Mouse (Mus musculus) liver, adult 2 months (tissue): ENCODE data around the gene Prlr. TPM values are rescaled to one million over a fixed set of nuclear protein-coding genes. Genes with fewer than 3 reads are reported as not detected.

Experiments used
- DNase-seq: peaks from one replicate; pipeline ENCODE4 v3.0.0-alpha.2; 2011; ENCODE audit warnings: low read depth, low spot score; ENCODE audit errors: extremely low read depth
- H3K27ac ChIP-seq: fragments of 200-500 bp; replicated peaks from 2 replicates; pipeline ENCODE4 v1.5.1; 2012; ENCODE audit warnings: low read depth, mild to moderate bottlenecking, control low read depth, inconsistent platforms, low read length; ENCODE audit not compliant: insufficient read depth
- H3K27me3 ChIP-seq: fragments of 200-500 bp; 2 replicates; pipeline ENCODE4 v1.6.1; 2012; ENCODE audit warnings: mild to moderate bottlenecking, moderate library complexity, low read length, inconsistent platforms; ENCODE audit not compliant: control insufficient read depth, insufficient read depth
- H3K36me3 ChIP-seq: fragments of 200-500 bp; 2 replicates; pipeline ENCODE4 v1.6.1; 2012; ENCODE audit warnings: low read length, inconsistent platforms; ENCODE audit not compliant: control insufficient read depth, insufficient read depth
- H3K4me1 ChIP-seq: fragments of 200-500 bp; 2 replicates; pipeline ENCODE4 v1.6.1; 2011; ENCODE audit warnings: low read length; ENCODE audit not compliant: control insufficient read depth, insufficient read depth
- H3K4me3 ChIP-seq: fragments of 200-500 bp; 2 replicates; pipeline ENCODE4 v1.5.1; 2011; ENCODE audit warnings: low read depth, mild to moderate bottlenecking, control low read depth, low read length, moderate library complexity; ENCODE audit not compliant: insufficient read depth
- H3K79me2 ChIP-seq: fragments of 200-500 bp; 2 replicates; pipeline ENCODE4 v1.6.1; 2012; ENCODE audit warnings: inconsistent platforms, mild to moderate bottlenecking, low read length, moderate library complexity; ENCODE audit not compliant: control insufficient read depth, insufficient read depth
- H3K9ac ChIP-seq: fragments of 200-500 bp; 2 replicates; pipeline ENCODE4 v1.6.1; 2012; ENCODE audit warnings: low read depth, mild to moderate bottlenecking, control low read depth, inconsistent platforms, low read length
- CTCF ChIP-seq: fragments of 200-500 bp; IDR thresholded peaks from 2 replicates; pipeline ENCODE4 v1.5.1; 2011; ENCODE audit warnings: low read depth, low read length, control low read depth
- POLR2A ChIP-seq: fragments of 200-500 bp; IDR thresholded peaks from 2 replicates; pipeline ENCODE4 v1.6.1; 2011; ENCODE audit warnings: low read length, control low read depth; ENCODE audit not compliant: insufficient read depth; ENCODE audit errors: extremely low read depth
- WGBS: fragments of 180-500 bp; shearing (Covaris S2); methylation state at CpG from one replicate; pipeline ENCODE4 v1.1.7; 2018; 5-methylcytosine and 5-hydroxymethylcytosine counted together
- polyA plus RNA-seq: library from polyadenylated mRNA; depleted of rRNA; stranded (reverse); fragments of >200 nt; gene quantifications from 2 replicates; pipeline ENCODE4 v1.2.3, GENCODE M21; 2012
- total RNA-seq: library from RNA; depleted of rRNA; stranded (reverse); fragments of >200 nt; gene quantifications from 2 replicates; pipeline ENCODE4 v1.2.3, GENCODE M21; 2014

Gene Prlr
- total and polyA plus RNA-seq, 2 experiments, result 107 to 123 TPM

GRCm38 (mm10) chr15:10252526-10252925, 75.5 kb downstream of the Prlr start:
- no peak for DNase-seq
- Histone ChIP-seq H3K27me3 (no peaks in the 10 kb centered on the region), H3K9ac (no peak overlapping the region), H3K79me2 (peaks cover 13% of the 10 kb centered on the region; the same call in 1 of the 2 replicates), H3K4me1 (peaks cover 19% of the 10 kb centered on the region), H3K36me3 (no peaks in the 10 kb centered on the region), H3K27ac (no peak overlapping the region), H3K4me3 (no peak overlapping the region)
- WGBS, result 73% methylated on average over 1 of the region's 1 CpGs
- TF ChIP-seq CTCF (no peak), POLR2A (no peak)

DNA sequence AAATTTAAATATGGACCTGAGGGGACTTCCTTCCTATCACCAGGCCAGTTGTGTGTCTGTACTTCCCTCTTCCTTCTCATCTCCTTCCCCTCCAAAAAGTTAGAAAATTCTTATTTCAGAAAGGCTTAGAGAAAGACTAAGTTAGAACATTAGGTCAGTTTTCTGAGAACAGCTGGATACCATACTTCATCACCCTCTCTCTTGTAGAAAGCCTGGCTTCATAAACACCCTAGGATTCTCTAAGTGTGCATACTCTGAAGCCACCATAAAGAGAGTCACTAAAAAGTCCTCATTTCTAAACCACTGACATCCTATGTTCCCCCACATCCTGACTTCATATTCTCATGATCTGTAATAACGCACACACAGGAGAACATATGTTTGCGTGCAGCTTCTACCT, 85.2 kb downstream of the Prlr start:
- H3K9ac ChIP-seq, result no peak overlapping the region
- H3K27me3 ChIP-seq, result no peaks in the 10 kb centered on the region
- H3K4me1 ChIP-seq, result peaks cover 9% of the 10 kb centered on the region
- peaks cover 8% of the 10 kb centered on the region; the same call in 1 of the 2 replicates for H3K79me2 ChIP-seq
- DNase-seq, result no peak
- no peak overlapping the region for H3K4me3 ChIP-seq
- TF ChIP-seq POLR2A, result no peak
- 91% methylated on average over 2 of the region's 2 CpGs for WGBS
- no peak overlapping the region for H3K27ac ChIP-seq
- no peaks in the 10 kb centered on the region for H3K36me3 ChIP-seq

GRCm38 (mm10) chr15:10262641-10263040, 85.6 kb downstream of the Prlr start:
- no peak overlapping the region for H3K27ac ChIP-seq
- WGBS, result 21% methylated on average over 1 of the region's 1 CpGs
- peak; percentile 92 for DNase-seq

GRCm38 (mm10) chr15:10263420-10263819, 86.4 kb downstream of the Prlr start:
- DNase-seq, result peak; percentile 87
- Histone ChIP-seq H3K79me2 (no peaks in the 10 kb centered on the region; the same call in 1 of the 2 replicates), H3K36me3 (no peaks in the 10 kb centered on the region), H3K27me3 (no peaks in the 10 kb centered on the region), H3K9ac (no peak overlapping the region), H3K27ac (peak overlapping the region; percentile 70), H3K4me3 (no peak overlapping the region), H3K4me1 (peaks cover 10% of the 10 kb centered on the region)
- no peak for TF ChIP-seq CTCF
- no peak for TF ChIP-seq POLR2A
- WGBS, result 14% methylated on average over 3 of the region's 3 CpGs

More at GRCm38 (mm10) chr15:10262641-10263040, 85.6 kb downstream of the Prlr start:
- Histone ChIP-seq H3K36me3 (no peaks in the 10 kb centered on the region), H3K9ac (no peak overlapping the region), H3K4me1 (peaks cover 10% of the 10 kb centered on the region), H3K27me3 (no peaks in the 10 kb centered on the region), H3K4me3 (no peak overlapping the region), H3K79me2 (peaks cover 7% of the 10 kb centered on the region; the same call in 1 of the 2 replicates)
- TF ChIP-seq CTCF, result no peak
- no peak for TF ChIP-seq POLR2A

DNA sequence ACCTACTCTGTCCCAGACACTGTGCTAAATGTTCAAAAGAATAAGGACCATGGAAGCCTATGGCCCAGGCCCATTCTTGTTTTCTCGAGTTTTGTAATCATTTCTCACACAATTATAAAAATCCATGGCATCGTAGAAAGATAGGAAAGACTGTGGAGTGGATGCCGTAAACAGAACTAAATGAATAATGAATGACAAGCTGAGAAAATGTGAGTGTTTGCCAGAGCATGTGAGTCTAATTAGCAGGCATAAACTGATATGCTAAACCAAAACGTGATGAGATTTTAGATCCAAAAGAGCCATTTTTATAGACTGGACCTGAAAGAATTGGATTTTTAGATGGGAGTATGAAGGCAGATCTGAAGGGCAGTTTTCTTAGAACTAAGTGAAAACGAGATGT, 87.8 kb downstream of the Prlr start:
- 78% methylated on average over 5 of the region's 5 CpGs for WGBS
- H3K36me3 ChIP-seq, result no peaks in the 10 kb centered on the region

GRCm38 (mm10) chr15:10267251-10267650, 90.2 kb downstream of the Prlr start:
- H3K79me2 ChIP-seq, result peaks cover 8% of the 10 kb centered on the region; the same call in 1 of the 2 replicates
- H3K4me3 ChIP-seq, result no peak overlapping the region
- H3K27me3 ChIP-seq, result no peaks in the 10 kb centered on the region
- 16% methylated on average over 3 of the region's 3 CpGs for WGBS
- no peak for TF ChIP-seq POLR2A
- no peak for TF ChIP-seq CTCF
- H3K27ac ChIP-seq, result no peak overlapping the region; the same call in 1 of the 2 replicates
- H3K4me1 ChIP-seq, result peaks cover 8% of the 10 kb centered on the region
- DNase-seq, result peak; percentile 75
- no peak overlapping the region for H3K9ac ChIP-seq
- no peaks in the 10 kb centered on the region for H3K36me3 ChIP-seq

More for the DNA sequence above, 87.8 kb downstream of the Prlr start:
- Histone ChIP-seq H3K79me2 (no peaks in the 10 kb centered on the region; the same call in 1 of the 2 replicates), H3K4me3 (no peak overlapping the region), H3K27ac (no peak overlapping the region), H3K27me3 (no peaks in the 10 kb centered on the region), H3K9ac (no peak overlapping the region), H3K4me1 (peaks cover 10% of the 10 kb centered on the region)
- no peak for TF ChIP-seq CTCF
- TF ChIP-seq POLR2A, result no peak
- DNase-seq, result no peak
